Mouse (Mus musculus) left cerebral cortex, adult 11 months (tissue): ENCODE data around the gene Dnajc2.

ENCODE experiments used
- DNase-seq: peaks from one replicate; pipeline ENCODE4 v3.0.0; 2022; ENCODE audit warnings: low spot score

Dnajc2 gene

GRCm38 (mm10) chr5:21785053-21785452, at the start of gene Dnajc2, which contains the start of gene Psmc2:
Gene Dnajc2, minus strand, starts transcription at chr5:21785251.
Gene Psmc2, plus strand, starts transcription at chr5:21785283.
- DNase-seq, result peak; percentile 85

GRCm38 (mm10) chr5:21831761-21832160, 46.7 kb upstream of the Dnajc2 start:
- DNase-seq, result no peak

- peak; percentile 17 for DNase-seq
These were observed 43.8 kb upstream of the Dnajc2 start for GRCm38 (mm10) chr5:21828855-21829254.

GRCm38 (mm10) chr5:21827643-21828042, 42.6 kb upstream of the Dnajc2 start:
- DNase-seq, result no peak

GRCm38 (mm10) chr5:21826370-21826769, 41.3 kb upstream of the Dnajc2 start:
- no peak for DNase-seq

GRCm38 (mm10) chr5:21813994-21814393, 28.9 kb upstream of the Dnajc2 start:
- no peak for DNase-seq

GRCm38 (mm10) chr5:21810924-21811323, 25.9 kb upstream of the Dnajc2 start:
- no peak for DNase-seq

GRCm38 (mm10) chr5:21804837-21805236, 19.8 kb upstream of the Dnajc2 start:
- no peak for DNase-seq

- DNase-seq, result no peak
These were observed 18.7 kb upstream of the Dnajc2 start for GRCm38 (mm10) chr5:21803691-21804188.

- DNase-seq, result no peak
These were observed 17.9 kb upstream of the Dnajc2 start for GRCm38 (mm10) chr5:21802907-21803306.

GRCm38 (mm10) chr5:21792166-21792565, 7.1 kb upstream of the Dnajc2 start:
- DNase-seq, result no peak

- DNase-seq, result no peak
These were observed 4.0 kb upstream of the Dnajc2 start for GRCm38 (mm10) chr5:21789061-21789460.

GRCm38 (mm10) chr5:21787186-21788105, 2.4 kb upstream of the Dnajc2 start:
- no peak for DNase-seq

GRCm38 (mm10) chr5:21786258-21787185, 1.5 kb upstream of the Dnajc2 start:
- peak; percentile 84 for DNase-seq

- DNase-seq, result no peak
These were observed 725 bp upstream of the Dnajc2 start for GRCm38 (mm10) chr5:21785776-21786175.

GRCm38 (mm10) chr5:21784161-21785052, 644 bp downstream of the Dnajc2 start:
- DNase-seq, result no peak

GRCm38 (mm10) chr5:21776491-21776890, 8.6 kb downstream of the Dnajc2 start:
- no peak for DNase-seq

- no peak for DNase-seq
These were observed 15.2 kb downstream of the Dnajc2 start for GRCm38 (mm10) chr5:21769841-21770240.

- DNase-seq, result no peak
These were observed 16.5 kb downstream of the Dnajc2 start for GRCm38 (mm10) chr5:21768506-21768905.

GRCm38 (mm10) chr5:21745966-21746365, 39.1 kb downstream of the Dnajc2 start:
- no peak for DNase-seq

GRCm38 (mm10) chr5:21744651-21745050, 40.4 kb downstream of the Dnajc2 start:
- no peak for DNase-seq
